Mouse (Mus musculus): ENCODE results near the gene Kpna3. TPM values are rescaled to one million over a fixed set of nuclear protein-coding genes. Genes with fewer than 3 reads are reported as not detected.
A peak's percentile ranks its signal among the peaks of the same experiment; 100 is the strongest.
"Not testable (repeated sequence)": the region's sequence is repeated elsewhere in the genome, so short reads cannot be mapped to it uniquely, and the experiment has no call there.

Gene Kpna3
- polyA plus RNA-seq, 1 experiment = 8.5 TPM

GRCm38 (mm10) chr14:61439141-61439660, 473 bp downstream of the Kpna3 start:
- no peaks in the 10 kb centered on the region for H3K27me3 ChIP-seq (ENCODE audit: control insufficient read depth, insufficient read depth, low read length)
- peak overlapping the region; percentile 92 for H3K27ac ChIP-seq (ENCODE audit: control insufficient read depth, insufficient read depth, low read depth, low read length)
- TF ChIP-seq POLR2A (IDR thresholded peaks at IDR 0.05; ENCODE audit: control insufficient read depth, low read depth, low read length) (no peak), CTCF (IDR thresholded peaks at IDR 0.05; ENCODE audit: control insufficient read depth, insufficient read depth, insufficient replicate concordance, low read depth, low read length) (no peak)
- peaks cover 5% of the 10 kb centered on the region for H3K4me1 ChIP-seq (ENCODE audit: control insufficient read depth, insufficient read depth, low read length)
- peak overlapping the region; percentile 76 for H3K4me3 ChIP-seq (ENCODE audit: control insufficient read depth, low read depth, low read length)
- no peaks in the 10 kb centered on the region for H3K36me3 ChIP-seq (ENCODE audit: control insufficient read depth, insufficient read depth, low read length)

DNA sequence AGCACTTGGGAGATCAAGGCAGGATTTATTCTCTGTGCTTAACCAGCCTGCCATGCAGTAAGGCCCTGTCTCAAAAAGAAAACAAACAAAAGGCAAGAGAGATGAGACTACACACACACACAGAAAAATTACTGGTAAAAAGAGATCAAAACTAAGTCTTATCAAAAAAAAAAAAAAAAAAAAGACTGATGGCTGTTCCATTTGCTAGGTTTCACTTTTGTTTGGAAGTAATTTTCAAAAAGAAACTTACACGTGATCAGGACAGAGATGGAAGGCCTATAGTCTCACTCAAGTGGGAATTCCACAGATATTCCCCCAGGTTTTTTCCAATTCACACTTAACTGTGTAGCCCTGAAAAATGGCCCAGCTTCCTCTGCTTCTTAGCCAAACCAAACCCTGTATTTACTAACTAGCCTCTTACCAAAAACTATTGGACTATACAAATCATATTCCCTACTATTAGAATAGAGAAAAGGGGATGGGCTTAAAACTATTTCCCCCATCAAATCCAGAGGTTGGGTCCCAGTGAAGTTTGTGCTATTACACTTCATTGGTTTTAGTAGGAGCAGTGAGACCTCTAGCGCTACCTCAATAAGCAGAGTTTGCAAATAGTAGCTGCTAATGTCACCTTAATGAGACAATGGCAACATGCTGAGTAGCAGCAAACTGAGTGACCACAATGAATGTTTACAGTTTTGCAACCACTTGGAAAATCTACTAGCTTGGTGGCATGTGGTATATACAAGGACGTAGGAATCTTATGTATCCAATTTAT, 1.3 kb downstream of the Kpna3 start:
- TF ChIP-seq CTCF (IDR thresholded peaks at IDR 0.05; ENCODE audit: control insufficient read depth, insufficient read depth, insufficient replicate concordance, low read depth, low read length) (no peak), POLR2A (IDR thresholded peaks at IDR 0.05; ENCODE audit: control insufficient read depth, low read depth, low read length) (no peak)
- Histone ChIP-seq H3K4me1 (ENCODE audit: control insufficient read depth, insufficient read depth, low read length) (peaks cover 5% of the 10 kb centered on the region), H3K27ac (ENCODE audit: control insufficient read depth, insufficient read depth, low read depth, low read length) (no peak overlapping the region), H3K4me3 (ENCODE audit: control insufficient read depth, low read depth, low read length) (no peak overlapping the region), H3K27me3 (ENCODE audit: control insufficient read depth, insufficient read depth, low read length) (no peaks in the 10 kb centered on the region), H3K36me3 (ENCODE audit: control insufficient read depth, insufficient read depth, low read length) (no peaks in the 10 kb centered on the region)

DNA sequence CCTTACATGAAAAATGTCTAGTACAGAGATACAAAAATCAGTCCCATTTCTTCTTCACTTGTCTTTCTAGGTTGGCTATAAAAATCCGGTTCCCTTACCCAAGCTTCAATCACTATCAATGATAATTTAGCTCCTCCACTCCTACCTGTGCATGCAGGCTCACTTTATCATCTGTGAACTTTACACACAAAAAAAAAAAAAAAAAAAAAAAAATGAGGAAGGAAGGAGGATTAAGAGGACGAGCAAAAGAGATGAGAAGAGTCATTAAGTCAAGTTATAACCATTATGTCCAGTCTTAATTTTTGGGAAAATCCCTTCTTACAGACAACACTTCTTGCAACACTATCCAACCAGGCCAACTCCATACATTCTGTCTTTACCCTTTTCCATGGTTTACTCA, 2.8 kb downstream of the Kpna3 start:
- Histone ChIP-seq H3K36me3 (ENCODE audit: control insufficient read depth, insufficient read depth, low read length) (no peaks in the 10 kb centered on the region), H3K27me3 (ENCODE audit: control insufficient read depth, insufficient read depth, low read length) (no peaks in the 10 kb centered on the region), H3K4me3 (ENCODE audit: control insufficient read depth, low read depth, low read length) (no peak overlapping the region), H3K27ac (ENCODE audit: control insufficient read depth, insufficient read depth, low read depth, low read length) (no peak overlapping the region), H3K4me1 (ENCODE audit: control insufficient read depth, insufficient read depth, low read length) (peaks cover 5% of the 10 kb centered on the region)
- TF ChIP-seq CTCF (IDR thresholded peaks at IDR 0.05; ENCODE audit: control insufficient read depth, insufficient read depth, insufficient replicate concordance, low read depth, low read length) (no peak), POLR2A (IDR thresholded peaks at IDR 0.05; ENCODE audit: control insufficient read depth, low read depth, low read length) (no peak)

GRCm38 (mm10) chr14:61428126-61428787, 11.4 kb downstream of the Kpna3 start:
- H3K27ac ChIP-seq (ENCODE audit: control insufficient read depth, insufficient read depth, low read depth, low read length) = no peak overlapping the region
- H3K27me3 ChIP-seq (ENCODE audit: control insufficient read depth, insufficient read depth, low read length) = no peaks in the 10 kb centered on the region
- no peak overlapping the region for H3K4me3 ChIP-seq (ENCODE audit: control insufficient read depth, low read depth, low read length)
- H3K36me3 ChIP-seq (ENCODE audit: control insufficient read depth, insufficient read depth, low read length) = no peaks in the 10 kb centered on the region
- no peak for TF ChIP-seq POLR2A (IDR thresholded peaks at IDR 0.05; ENCODE audit: control insufficient read depth, low read depth, low read length)
- no peak for TF ChIP-seq CTCF (IDR thresholded peaks at IDR 0.05; ENCODE audit: control insufficient read depth, insufficient read depth, insufficient replicate concordance, low read depth, low read length)
- 0 out of 2 replicates have a peak, but pooled peaks cover 2% of the 10 kb centered on the region for H3K4me1 ChIP-seq (ENCODE audit: control insufficient read depth, insufficient read depth, low read length)

GRCm38 (mm10) chr14:61427095-61427494, 12.6 kb downstream of the Kpna3 start:
- not testable (repeated sequence) for H3K4me3 ChIP-seq (ENCODE audit: control insufficient read depth, low read depth, low read length); H3K36me3 ChIP-seq (ENCODE audit: control insufficient read depth, insufficient read depth, low read length); H3K27me3 ChIP-seq (ENCODE audit: control insufficient read depth, insufficient read depth, low read length); H3K27ac ChIP-seq (ENCODE audit: control insufficient read depth, insufficient read depth, low read depth, low read length); H3K4me1 ChIP-seq (ENCODE audit: control insufficient read depth, insufficient read depth, low read length)

- Histone ChIP-seq H3K36me3 (ENCODE audit: control insufficient read depth, insufficient read depth, low read length) (no peaks in the 10 kb centered on the region), H3K4me1 (ENCODE audit: control insufficient read depth, insufficient read depth, low read length) (0 out of 2 replicates have a peak, but pooled peaks cover 2% of the 10 kb centered on the region), H3K27me3 (ENCODE audit: control insufficient read depth, insufficient read depth, low read length) (no peaks in the 10 kb centered on the region), H3K27ac (ENCODE audit: control insufficient read depth, insufficient read depth, low read depth, low read length) (no peak overlapping the region), H3K4me3 (ENCODE audit: control insufficient read depth, low read depth, low read length) (no peak overlapping the region)
- TF ChIP-seq CTCF (IDR thresholded peaks at IDR 0.05; ENCODE audit: control insufficient read depth, insufficient read depth, insufficient replicate concordance, low read depth, low read length) (no peak), POLR2A (IDR thresholded peaks at IDR 0.05; ENCODE audit: control insufficient read depth, low read depth, low read length) (no peak)
Measured at GRCm38 (mm10) chr14:61425080-61425665, 14.5 kb downstream of the Kpna3 start.

DNA sequence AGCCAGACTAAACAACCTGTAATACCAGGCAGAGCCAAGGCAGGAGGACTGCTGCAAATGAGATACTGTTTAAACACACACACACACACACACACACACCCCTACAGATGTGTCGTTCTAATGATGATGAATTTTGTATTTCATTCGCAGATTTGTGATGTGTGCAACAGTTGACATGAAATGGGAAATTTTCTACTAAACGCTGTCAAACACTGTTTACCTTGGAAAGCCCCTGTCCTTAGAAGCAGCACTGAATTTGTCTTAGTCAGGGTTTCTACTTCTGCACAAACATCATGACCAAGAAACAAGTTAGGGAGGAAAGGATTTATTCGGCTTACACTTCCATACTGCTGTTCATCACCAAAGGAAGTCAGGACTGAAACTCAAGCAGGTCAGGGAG, 24.0 kb downstream of the Kpna3 start:
- no peak overlapping the region for H3K4me3 ChIP-seq (ENCODE audit: control insufficient read depth, low read depth, low read length)
- H3K36me3 ChIP-seq (ENCODE audit: control insufficient read depth, insufficient read depth, low read length) = no peaks in the 10 kb centered on the region
- no peaks in the 10 kb centered on the region for H3K27me3 ChIP-seq (ENCODE audit: control insufficient read depth, insufficient read depth, low read length)
- H3K4me1 ChIP-seq (ENCODE audit: control insufficient read depth, insufficient read depth, low read length) = no peaks in the 10 kb centered on the region
- TF ChIP-seq CTCF (IDR thresholded peaks at IDR 0.05; ENCODE audit: control insufficient read depth, insufficient read depth, insufficient replicate concordance, low read depth, low read length) (no peak), POLR2A (IDR thresholded peaks at IDR 0.05; ENCODE audit: control insufficient read depth, low read depth, low read length) (no peak)
- H3K27ac ChIP-seq (ENCODE audit: control insufficient read depth, insufficient read depth, low read depth, low read length) = no peak overlapping the region
